Mouse (Mus musculus): ENCODE measurements at regions not wholly inside any gene's neighbourhood (a gene's known extent, or its start where the extent isn't known, plus 50 kb on each side); places are given as distances from the start of the nearest gene placed in this dataset.
A peak's percentile ranks its signal among the peaks of the same experiment; 100 is the strongest.

- DNase-seq, result no peak
These were observed 147.4 kb upstream of the Alcam start for GRCm38 (mm10) chr16:52601068-52601829.

DNA sequence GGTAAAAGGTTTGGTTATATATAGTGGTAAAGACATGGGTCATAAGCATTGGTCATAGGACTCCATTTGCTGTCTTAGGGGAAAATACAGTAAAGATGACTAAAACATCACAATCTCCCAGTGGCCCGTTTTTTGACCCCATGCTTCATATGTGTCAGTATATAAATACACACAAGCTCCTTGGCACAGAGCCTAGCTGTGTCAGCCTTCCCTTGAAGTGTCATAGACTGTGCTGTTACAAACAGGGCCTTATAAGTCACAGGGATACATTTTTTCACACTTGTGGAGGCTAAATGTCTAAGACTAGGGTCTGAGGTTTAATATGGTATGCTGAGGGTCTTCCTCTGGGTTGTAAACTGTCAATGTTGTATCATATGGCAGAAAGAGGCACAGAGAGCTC lies 144.4 kb upstream of the Alcam start:
- no peak for DNase-seq

DNA sequence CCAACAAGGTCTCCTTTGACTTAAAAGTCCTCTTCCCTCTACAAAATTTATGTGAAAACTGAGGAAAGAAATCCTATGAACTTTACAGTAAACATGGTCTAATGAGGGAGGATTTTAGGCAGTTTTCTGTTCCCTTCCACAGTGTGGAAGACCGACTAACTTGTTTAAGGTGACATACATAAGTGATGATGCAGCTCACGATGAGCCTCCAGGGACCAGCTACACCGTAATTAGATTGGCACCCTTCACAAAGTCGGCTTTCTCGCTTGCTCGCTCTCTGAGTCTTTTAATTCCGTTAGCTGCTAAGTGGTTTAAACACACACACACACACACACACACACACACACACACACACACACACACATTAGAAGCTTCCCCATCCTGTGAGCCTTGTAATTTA lies 143.3 kb upstream of the Alcam start:
- no peak for DNase-seq

GRCm38 (mm10) chr16:52588291-52588781 lies 134.5 kb upstream of the Alcam start:
- DNase-seq, result no peak

DNA sequence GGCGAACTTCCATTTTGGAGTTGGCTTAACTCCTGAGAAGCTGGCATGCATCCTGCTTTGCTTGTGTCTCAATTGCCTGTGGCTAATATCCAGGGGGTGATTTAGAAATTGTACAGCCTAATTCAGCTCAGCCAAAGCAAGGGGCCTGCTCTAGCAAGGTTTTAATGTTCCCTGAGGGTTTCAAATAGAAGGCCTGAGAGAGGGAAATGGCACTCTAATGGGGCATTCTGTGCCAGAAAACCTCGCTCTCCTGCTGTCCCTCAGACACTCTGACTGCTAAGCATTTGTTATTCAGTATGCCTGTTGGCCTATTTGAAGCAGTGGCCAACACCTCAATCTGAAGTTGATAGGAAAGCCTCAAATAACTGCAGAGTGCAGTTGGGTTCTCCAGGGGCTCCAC lies 115.2 kb upstream of the Alcam start:
- DNase-seq, result peak; percentile 74

DNA sequence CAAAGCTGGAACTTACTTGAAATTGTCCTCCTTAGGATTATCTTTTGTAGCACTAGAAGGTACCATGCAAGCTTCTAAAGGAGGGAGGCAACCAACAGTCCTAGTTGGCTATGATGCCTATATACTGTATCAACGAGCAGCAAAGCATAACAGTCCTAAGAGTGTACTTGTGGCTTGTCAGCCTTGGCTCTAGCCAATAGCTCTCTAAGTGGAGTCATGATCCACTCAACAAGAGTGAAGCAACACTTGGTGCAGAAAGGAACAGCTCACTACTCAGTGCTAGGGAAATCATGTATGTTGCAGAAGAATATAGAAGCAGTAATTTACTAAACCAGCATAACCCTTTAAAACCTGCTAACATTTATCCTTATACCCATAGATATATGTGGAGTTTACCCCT lies 82.4 kb upstream of the Alcam start:
- no peak for DNase-seq

DNA sequence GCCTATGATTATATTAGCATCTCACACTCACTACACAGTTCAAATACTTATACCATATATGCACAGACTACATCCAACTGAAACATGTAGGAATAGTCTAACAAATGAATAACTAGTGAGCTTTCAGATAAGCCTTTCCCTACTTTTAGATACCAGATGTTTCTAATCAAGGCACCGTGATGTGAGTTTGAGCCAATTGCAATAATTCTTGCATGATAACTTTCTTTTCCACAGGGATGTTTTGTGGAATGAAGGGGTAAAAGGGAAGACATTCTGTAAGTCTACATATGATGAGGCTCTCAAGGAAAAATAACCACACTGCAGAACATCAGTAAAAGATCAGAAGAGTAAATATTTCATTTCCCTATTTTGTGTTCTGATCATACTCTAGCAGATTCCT lies 80.7 kb upstream of the Alcam start:
- DNase-seq, result no peak

- no peak for DNase-seq
These were observed 78.7 kb upstream of the Alcam start for GRCm38 (mm10) chr16:52532475-52533083.

DNA sequence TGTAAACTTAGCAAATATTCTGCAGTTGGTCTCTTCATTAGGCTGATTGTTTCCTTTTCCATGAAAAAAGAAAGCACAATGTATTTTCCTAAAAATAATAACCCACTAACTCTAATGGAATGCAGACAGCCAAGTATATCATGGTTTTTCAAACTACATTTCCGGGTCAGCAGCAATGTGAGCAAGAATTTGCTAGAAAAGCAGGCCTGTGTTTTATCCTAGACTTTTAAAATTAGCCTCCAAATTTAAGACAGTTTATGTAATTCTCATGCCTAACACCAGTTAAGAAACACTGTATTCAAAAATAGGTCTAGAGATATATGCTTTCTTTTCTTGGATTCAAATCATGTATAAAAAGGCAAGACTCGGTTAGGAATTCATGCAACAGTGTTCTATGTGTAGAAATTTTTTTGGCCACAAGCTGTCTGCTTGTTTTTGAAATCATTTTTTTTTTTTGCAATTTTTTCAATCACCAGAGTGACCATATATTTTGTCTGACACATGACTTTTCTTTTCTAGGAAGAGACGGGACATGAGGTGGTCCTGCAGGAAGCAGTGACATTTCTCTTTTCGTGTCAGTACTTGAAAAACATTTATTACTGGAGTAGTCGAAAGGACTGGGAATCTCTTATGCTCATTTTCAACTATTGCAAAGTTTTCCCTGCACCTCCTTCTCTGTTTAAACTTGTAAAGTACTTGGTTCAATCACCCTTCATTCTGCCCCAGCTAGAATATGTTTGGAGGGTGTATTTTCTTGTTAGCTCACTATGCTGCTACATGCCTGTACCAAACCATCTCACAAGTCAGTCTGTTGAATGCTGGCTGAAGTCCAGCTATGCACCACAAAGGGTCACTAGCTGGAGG lies 59.9 kb upstream of the Alcam start:
- DNase-seq, result no peak

DNA sequence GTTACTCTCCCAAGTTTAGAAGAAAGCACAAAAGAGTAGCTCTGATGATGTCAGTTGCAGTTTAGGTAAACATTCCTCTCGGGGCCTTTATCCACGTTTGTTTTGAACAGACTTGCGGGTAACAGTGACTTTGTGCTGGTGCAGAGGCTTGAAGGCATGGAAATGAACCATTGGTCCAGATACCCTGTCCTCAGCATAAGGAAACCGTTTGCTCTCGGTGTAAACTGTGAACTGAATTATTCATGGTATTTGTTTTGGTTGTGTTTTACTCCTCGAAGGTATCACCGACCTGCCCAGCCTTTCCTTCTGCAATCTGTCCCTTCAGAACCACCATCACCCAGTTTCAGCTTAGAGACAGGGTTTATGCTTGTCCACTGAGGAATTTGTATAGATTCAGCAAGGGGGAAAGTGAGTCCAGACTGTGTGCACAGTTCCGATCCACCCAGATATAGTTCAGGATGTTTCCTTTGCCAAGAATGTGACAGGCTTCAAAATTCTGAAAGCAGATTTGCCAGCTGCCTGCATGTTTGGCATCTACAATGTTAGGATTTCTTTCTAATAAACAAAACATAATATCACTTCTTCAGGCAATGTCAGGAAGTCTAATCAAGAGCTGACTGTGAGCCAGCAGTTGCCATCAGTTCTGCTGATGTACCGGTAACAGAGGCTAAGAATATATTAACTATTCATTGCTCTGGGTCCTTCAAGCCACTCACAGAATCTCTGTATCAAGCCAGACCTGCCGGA lies 54.9 kb upstream of the Alcam start:
- peak; percentile 74 for DNase-seq
